ENCODE assay signal across 9 mouse cellular contexts in the genomic region with DNA sequence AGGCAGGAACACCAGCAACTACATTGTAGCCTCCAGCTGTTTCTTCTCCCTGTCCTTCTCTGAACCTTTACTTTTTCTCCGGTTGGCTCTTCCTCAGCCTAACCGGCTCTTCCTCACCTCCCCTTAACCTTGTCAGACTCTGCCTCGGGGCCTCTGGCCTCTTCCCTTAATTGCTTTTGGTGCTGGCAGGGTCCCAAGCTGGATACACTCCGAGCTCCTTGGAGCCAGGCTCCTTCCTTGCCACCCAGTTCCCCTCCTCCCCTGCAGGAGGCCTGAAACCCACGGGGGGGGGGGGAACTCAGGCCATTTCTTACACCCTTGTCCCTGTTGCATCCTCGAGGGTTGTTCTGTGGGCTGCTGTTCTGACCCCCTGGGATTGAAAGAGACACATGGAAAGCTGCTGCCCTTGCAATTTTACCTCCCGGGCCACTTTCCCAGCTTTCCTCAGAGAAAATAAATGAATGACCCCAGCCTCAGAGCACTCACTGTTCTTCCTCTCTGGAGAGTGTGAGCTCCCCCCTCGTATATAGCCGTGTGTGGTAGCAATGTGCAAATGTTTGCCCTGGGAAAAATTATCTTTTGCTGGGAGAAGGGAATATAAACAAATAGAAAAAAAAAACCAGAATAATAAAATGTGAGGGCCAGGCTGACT. TPM values are rescaled to one million over a fixed set of nuclear protein-coding genes. Genes with fewer than 3 reads are reported as not detected.
A peak's percentile ranks its signal among the peaks of the same experiment; 100 is the strongest.
DNase-seq lines count a peak whose midpoint lies in the region; ATAC-seq lines count a peak whose summit lies in the region.
"Had no signal": no experiment of that assay in that cellular context is flagged by ENCODE, and none has a peak within 500 bp of the region (broad histone marks: within the 10 kb centered on the region; RNA-seq: fewer than 3 reads in every experiment).

No protein-coding gene starts in this region.

- H3K9ac ChIP-seq in forebrain, embryonic 14.5 days (ENCODE audit: low read length), result peak overlapping the region; percentile 91
- H3K9ac ChIP-seq in heart, embryonic 11.5 days (ENCODE audit: low read depth, low read length), result no peak overlapping the region
- H3K9ac ChIP-seq: liver, embryonic 14.5 days had no signal

- peak overlapping the region; percentile 97 for H3K27ac ChIP-seq in forebrain, embryonic 14.5 days (ENCODE audit: low read depth, low read length)
- no peak overlapping the region for H3K27ac ChIP-seq in heart, embryonic 11.5 days (ENCODE audit: low read depth, low read length)
- H3K27ac ChIP-seq: liver, embryonic 14.5 days had no signal

- H3K36me3 ChIP-seq in forebrain, embryonic 14.5 days (ENCODE audit: control insufficient read depth, insufficient read depth, low read length), result no peaks in the 10 kb centered on the region
- H3K36me3 ChIP-seq in heart, embryonic 11.5 days (ENCODE audit: control insufficient read depth, insufficient read depth, low read length), result no peaks in the 10 kb centered on the region

- no peak for ATAC-seq in forebrain, embryonic 14.5 days
- ATAC-seq in heart, embryonic 11.5 days (replicated peaks; ENCODE audit: insufficient number of reproducible peaks, low FRiP score, low TSS enrichment), result no peak

- DNase-seq in ovary, postnatal 36 days (ENCODE audit: low spot score), result peak; percentile 14
- DNase-seq in ovary, postnatal 14 days (ENCODE audit: low spot score), result no peak
- DNase-seq in forebrain, embryonic 14.5 days (ENCODE audit: low spot score), result peak; percentile 66
- DNase-seq in kidney, postnatal 14 days, result peak; percentile 73
- peak; percentile 56 for DNase-seq in retina, postnatal 1 day
- DNase-seq in thymus, postnatal 0 days (ENCODE audit: low spot score), result no peak
- no peak for DNase-seq in lung, postnatal 36 days

- H3K4me1 ChIP-seq in forebrain, embryonic 14.5 days (ENCODE audit: control insufficient read depth, insufficient read depth, low read length), result peaks cover 32% of the 10 kb centered on the region
- H3K4me1 ChIP-seq in heart, embryonic 11.5 days (ENCODE audit: control insufficient read depth, insufficient read depth, low read length), result peaks cover 7% of the 10 kb centered on the region

- no peaks in the 10 kb centered on the region for H3K27me3 ChIP-seq in forebrain, embryonic 14.5 days (replicated peaks; ENCODE audit: control insufficient read depth, insufficient read depth, low read length)
- peaks cover 96% of the 10 kb centered on the region for H3K27me3 ChIP-seq in heart, embryonic 11.5 days (ENCODE audit: control insufficient read depth, insufficient read depth, low read length)

- no peaks in the 10 kb centered on the region for H3K9me3 ChIP-seq in forebrain, embryonic 14.5 days (replicated peaks; ENCODE audit: control insufficient read depth, low read length)
- no peaks in the 10 kb centered on the region for H3K9me3 ChIP-seq in heart, embryonic 11.5 days (replicated peaks; ENCODE audit: control insufficient read depth, low read length)

- WGBS in forebrain, embryonic 14.5 days, result under 1% methylated on average over 9 of the region's 9 CpGs
- 6% methylated on average over 9 of the region's 9 CpGs for WGBS in heart, embryonic 11.5 days (ENCODE audit: insufficient replicate concordance)

- peak overlapping the region; percentile 92 for H3K4me2 ChIP-seq in forebrain, embryonic 14.5 days (ENCODE audit: low read length)
- no peak overlapping the region for H3K4me2 ChIP-seq in heart, embryonic 11.5 days

- H3K4me3 ChIP-seq in forebrain, embryonic 14.5 days (ENCODE audit: low read depth, low read length), result peak overlapping the region; percentile 73
- H3K4me3 ChIP-seq in heart, embryonic 11.5 days (ENCODE audit: low read depth, low read length), result no peak overlapping the region

RNA-seq across cellular contexts. Expression of gene Cacng4, which starts 1.2 kb away (rescaled TPM):
- polyA plus RNA-seq in forebrain, embryonic 14.5 days (2014; fragmentation: Nextera tagmentation; extraction: Ambion mirVana), result 35.4 and 40.8 TPM in 2 replicates
- 0.84 and 0.99 TPM in 2 replicates for polyA plus RNA-seq in heart, embryonic 11.5 days (2014; fragmentation: Nextera tagmentation; extraction: Ambion mirVana)
- polyA plus RNA-seq in thymus, postnatal 0 days (2015; fragmentation: Nextera tagmentation; extraction: Ambion mirVana), result 0.50 and 0.60 TPM in 2 replicates

Comparison
In these comparisons a context has a peak if more than half of its experiments do, and no peak if none do; other contexts are left out.
1. DNase-seq: peak in ovary, postnatal 36 days (single experiment), forebrain, embryonic 14.5 days (single experiment), kidney, postnatal 14 days (single experiment) and retina, postnatal 1 day (single experiment); none in ovary, postnatal 14 days (single experiment), thymus, postnatal 0 days (single experiment) and lung, postnatal 36 days (single experiment).
2. RNA of gene Cacng4, which starts 1.2 kb away (polyA plus RNA-seq): 35.4 to 40.8 TPM in forebrain, embryonic 14.5 days; 0.84 to 0.99 TPM in heart, embryonic 11.5 days and 0.50 to 0.60 TPM in thymus, postnatal 0 days; every median in the first group is over 10 times any median in the second.